Mouse (Mus musculus) heart, postnatal 0 days (tissue): ENCODE measurements around the gene Plcb1.

ENCODE experiments used
- CTCF ChIP-seq: IDR thresholded peaks from 2 replicates; pipeline ENCODE4 v1.5.1; 2016; ENCODE audit warnings: antibody characterized with exemption, control low read depth, low read depth
- EP300 ChIP-seq: IDR thresholded peaks from 2 replicates; pipeline ENCODE4 v1.6.1; 2016; ENCODE audit warnings: antibody characterized with exemption, low read depth

GRCm38 (mm10) chr2:135439546-135440517, 654.0 kb downstream of the Plcb1 start:
- TF ChIP-seq CTCF (peak; percentile 78), EP300 (0 out of 2 replicates have a peak, but pooled peaks have one; percentile 57)
